Mouse (Mus musculus) embryonic fibroblast, embryonic 13.5 days (primary cell): Measurements from ENCODE around the gene B230217C12Rik.
A peak's percentile ranks its signal among the peaks of the same experiment; 100 is the strongest.

ENCODE experiments used
- CTCF ChIP-seq: IDR thresholded peaks from 2 replicates; pipeline ENCODE4 v1.5.1; 2011; ENCODE audit warnings: mild to moderate bottlenecking, control low read depth, low read length, moderate library complexity, borderline replicate concordance; ENCODE audit not compliant: insufficient read depth
- POLR2A ChIP-seq: IDR thresholded peaks from 2 replicates; pipeline ENCODE4 v1.6.1; 2011; ENCODE audit warnings: low read depth, mild to moderate bottlenecking, control low read depth, low read length, moderate library complexity

- TF ChIP-seq POLR2A (peak; percentile 88), CTCF (no peak)
Measured at GRCm38 (mm10) chr11:97799146-97799993, 41.2 kb upstream of the B230217C12Rik start.
